Mouse (Mus musculus): Measurements from ENCODE around the gene Fuca1. TPM values are rescaled to one million over a fixed set of nuclear protein-coding genes. Genes with fewer than 3 reads are reported as not detected.

The Fuca1 gene
- total and polyA plus RNA-seq, 3 experiments: 26.8 to 48.6 TPM; not detected in 1

GRCm38 (mm10) chr4:135971805-135972555 is 51.4 kb downstream of the Fuca1 start:
- TF ChIP-seq ELF1 (IDR thresholded peaks at IDR 0.05; ENCODE audit: low read depth, low read length) (no peak), RCOR1 (IDR thresholded peaks at IDR 0.05; ENCODE audit: low read depth, low read length) (no peak), TBP (IDR thresholded peaks at IDR 0.05; ENCODE audit: low read depth, low read length) (0 out of 2 replicates have a peak, but pooled peaks have one; percentile 34), POLR2A (IDR thresholded peaks at IDR 0.05; ENCODE audit: control insufficient read depth in 1 of 2, insufficient read depth in 1 of 2, low read depth in 1 of 2, low read length in 2 of 2, poor library complexity in 1 of 2) (peak in 1 of 2 experiments; percentile 81; a peak in 1 of 4 replicates), ZKSCAN1 (IDR thresholded peaks at IDR 0.05; ENCODE audit: low read depth, low read length) (no peak), NELFE (IDR thresholded peaks at IDR 0.05; ENCODE audit: low read depth, low read length) (no peak), TAL1 (IDR thresholded peaks at IDR 0.05; ENCODE audit: low read length) (no peak), KAT2A (conservative IDR thresholded peaks at IDR 0.05; ENCODE audit: low read depth, low read length) (no peak), ZMIZ1 (IDR thresholded peaks at IDR 0.05; ENCODE audit: low read depth, low read length) (no peak), MAX (IDR thresholded peaks at IDR 0.05; ENCODE audit: low read length) (no peak), ZNF384 (IDR thresholded peaks at IDR 0.05; ENCODE audit: low read depth, low read length) (no peak)
- Histone ChIP-seq H3K9me3 (replicated peaks; ENCODE audit: insufficient read depth, low read length) (no peaks in the 10 kb centered on the region), H3K36me3 (ENCODE audit: control insufficient read depth in 1 of 2, insufficient read depth in 2 of 2, low read length in 2 of 2) (peaks cover 8 to 11% of the 10 kb centered on the region in 2 experiments; a peak in 3 of 4 replicates), H3K4me3 (ENCODE audit: control insufficient read depth in 1 of 2, insufficient read depth in 1 of 2, low read depth in 2 of 2, low read length in 2 of 2) (peak overlapping the region; percentile 68 to 90), H3K27ac (ENCODE audit: control insufficient read depth, low read depth, low read length) (peak overlapping the region; percentile 95), H3K4me1 (ENCODE audit: control insufficient read depth in 1 of 2, insufficient read depth in 2 of 2, low read length in 2 of 2) (peaks cover 0 to 22% of the 10 kb centered on the region in 2 experiments; a peak in 3 of 4 replicates), H3K27me3 (ENCODE audit: control insufficient read depth in 1 of 2, insufficient read depth in 2 of 2, low read length in 2 of 2) (no peaks in the 10 kb centered on the region), H3K79me2 (ENCODE audit: control insufficient read depth, insufficient read depth, low read length, poor library complexity) (peaks cover 16% of the 10 kb centered on the region), H3K9ac (ENCODE audit: control insufficient read depth, low read depth, low read length, poor library complexity, severe bottlenecking) (peak overlapping the region; percentile 83)
- DNase-seq (ENCODE audit: low read depth, low spot score): peak; percentile 47

- Histone ChIP-seq H3K4me3 (ENCODE audit: control insufficient read depth in 1 of 2, insufficient read depth in 1 of 2, low read depth in 2 of 2, low read length in 2 of 2) (peak within 1 kb of the TSS; percentile 68 to 90), H3K36me3 (ENCODE audit: control insufficient read depth in 1 of 2, insufficient read depth in 2 of 2, low read length in 2 of 2) (peaks cover 11% of the 10 kb centered on the region in 2 experiments; a peak in 3 of 4 replicates), H3K27ac (ENCODE audit: control insufficient read depth, low read depth, low read length) (peak within 1 kb of the TSS; percentile 95), H3K9me3 (replicated peaks; ENCODE audit: insufficient read depth, low read length) (no peaks in the 10 kb centered on the region), H3K4me1 (ENCODE audit: control insufficient read depth in 1 of 2, insufficient read depth in 2 of 2, low read length in 2 of 2) (peaks cover 0 to 22% of the 10 kb centered on the region in 2 experiments; a peak in 3 of 4 replicates), H3K9ac (ENCODE audit: control insufficient read depth, low read depth, low read length, poor library complexity, severe bottlenecking) (peak within 1 kb of the TSS; percentile 83), H3K79me2 (ENCODE audit: control insufficient read depth, insufficient read depth, low read length, poor library complexity) (peaks cover 16% of the 10 kb centered on the region), H3K27me3 (ENCODE audit: control insufficient read depth in 1 of 2, insufficient read depth in 2 of 2, low read length in 2 of 2) (no peaks in the 10 kb centered on the region)
- peak; percentile 87 for DNase-seq (ENCODE audit: low read depth, low spot score)
- no peak for TF ChIP-seq MYB (IDR thresholded peaks at IDR 0.05; ENCODE audit: low read depth, low read length)
- TF ChIP-seq ZNF384 (IDR thresholded peaks at IDR 0.05; ENCODE audit: low read depth, low read length): no peak
- peak; percentile 91 for TF ChIP-seq ZKSCAN1 (IDR thresholded peaks at IDR 0.05; ENCODE audit: low read depth, low read length)
- TF ChIP-seq NRF1 (IDR thresholded peaks at IDR 0.05; ENCODE audit: insufficient read depth, low read depth, low read length, poor library complexity, severe bottlenecking): peak; percentile 42; the same call in 1 of the 2 replicates
- peak; percentile 28; the same call in 1 of the 2 replicates for TF ChIP-seq TCF12 (IDR thresholded peaks at IDR 0.05; ENCODE audit: low read depth, low read length)
- TF ChIP-seq SIN3A (IDR thresholded peaks at IDR 0.05; ENCODE audit: low read length): peak; percentile 71
- TF ChIP-seq MAX (IDR thresholded peaks at IDR 0.05; ENCODE audit: low read length): no peak; the same call in 1 of the 2 replicates
- TF ChIP-seq MAFK (IDR thresholded peaks at IDR 0.05; ENCODE audit: borderline replicate concordance, low read depth, low read length): no peak
- no peak for TF ChIP-seq TBP (IDR thresholded peaks at IDR 0.05; ENCODE audit: low read depth, low read length)
- TF ChIP-seq E2F4 (IDR thresholded peaks at IDR 0.05; ENCODE audit: borderline replicate concordance, low read depth, low read length): no peak
- TF ChIP-seq MXI1 (IDR thresholded peaks at IDR 0.05; ENCODE audit: low read depth, low read length): peak; percentile 72; the same call in 1 of the 2 replicates
- TF ChIP-seq BHLHE40 (IDR thresholded peaks at IDR 0.05; ENCODE audit: borderline replicate concordance, low read depth, low read length): no peak
- TF ChIP-seq ELF1 (IDR thresholded peaks at IDR 0.05; ENCODE audit: low read depth, low read length): peak; percentile 99
- peak; percentile 51; the same call in 1 of the 2 replicates for TF ChIP-seq POLR2AphosphoS2 (IDR thresholded peaks at IDR 0.05; ENCODE audit: low read length)
- TF ChIP-seq MYC (IDR thresholded peaks at IDR 0.05; ENCODE audit: low read depth, low read length): 0 out of 2 replicates have a peak, but pooled peaks have one; percentile 48
- peak; percentile 86 for TF ChIP-seq ZMIZ1 (IDR thresholded peaks at IDR 0.05; ENCODE audit: low read depth, low read length)
- TF ChIP-seq GABPA (IDR thresholded peaks at IDR 0.05; ENCODE audit: low read depth, low read length): no peak
- peak; percentile 66; the same call in 1 of the 2 replicates for TF ChIP-seq KAT2A (conservative IDR thresholded peaks at IDR 0.05; ENCODE audit: low read depth, low read length)
- TF ChIP-seq ZC3H11A (IDR thresholded peaks at IDR 0.05; ENCODE audit: low read depth, low read length): no peak
- TF ChIP-seq POLR2AphosphoS5 (IDR thresholded peaks at IDR 0.05; ENCODE audit: borderline replicate concordance, low read depth, low read length): no peak; the same call in 1 of the 2 replicates
- peak; percentile 72; the same call in 1 of the 2 replicates for TF ChIP-seq MAZ (IDR thresholded peaks at IDR 0.05; ENCODE audit: low read depth, low read length)
- TF ChIP-seq SMC3 (IDR thresholded peaks at IDR 0.05; ENCODE audit: low read depth, low read length): no peak
- peak in 1 of 2 experiments; percentile 43; a peak in 2 of 4 replicates for TF ChIP-seq EP300 (IDR thresholded peaks at IDR 0.05; ENCODE audit: low read depth in 1 of 2, low read length in 2 of 2)
- peak; percentile 27; the same call in 1 of the 2 replicates for TF ChIP-seq RCOR1 (IDR thresholded peaks at IDR 0.05; ENCODE audit: low read depth, low read length)
- TF ChIP-seq USF1 (IDR thresholded peaks at IDR 0.05; ENCODE audit: low read depth, low read length): no peak
Measured at GRCm38 (mm10) chr4:135972556-135972906, 52.0 kb downstream of the Fuca1 start, which contains the start of gene Lypla2. Lypla2 (minus strand) TSS chr4:135972626.
